ENCODE assay signal across 14 mouse cellular contexts in genomic region chr17:84492255-84492880, GRCm38 (mm10). TPM values are rescaled to one million over a fixed set of nuclear protein-coding genes. Genes with fewer than 3 reads are reported as not detected.
DNase-seq lines count a peak whose midpoint lies in the region; ATAC-seq lines count a peak whose summit lies in the region.
"Had no signal": no experiment of that assay in that cellular context is flagged by ENCODE, and none has a peak within 500 bp of the region (broad histone marks: within the 10 kb centered on the region; RNA-seq: fewer than 3 reads in every experiment).

No protein-coding gene starts in this region.

- peak; percentile 59 to 72 for DNase-seq in cerebellum, postnatal 14 days
- no peak for DNase-seq in hindbrain, embryonic 10.5 days (ENCODE audit: low spot score)
- peak; percentile 38 to 52 for DNase-seq in right cerebral cortex, postnatal 10 days (ENCODE audit: low spot score in 2 of 2)
- DNase-seq in right cerebral cortex, adult 2 months (ENCODE audit: low spot score in 2 of 2): no peak
- peak; percentile 42 for DNase-seq in neural tube, embryonic 11.5 days (ENCODE audit: low spot score)
- DNase-seq: heart, postnatal 36 days; kidney, adult 18-20 months; kidney, postnatal 4 days; thymus, postnatal 25 days had no signal

- H3K4me1 ChIP-seq in hindbrain, embryonic 16.5 days (ENCODE audit: control insufficient read depth, insufficient read depth, low read depth, low read length): no peaks in the 10 kb centered on the region
- peaks cover 6% of the 10 kb centered on the region; the same call in 1 of the 2 replicates for H3K4me1 ChIP-seq in hindbrain, embryonic 10.5 days (replicated peaks)
- H3K4me1 ChIP-seq in neural tube, embryonic 11.5 days (ENCODE audit: control insufficient read depth, insufficient read depth, low read length): no peaks in the 10 kb centered on the region
- H3K4me1 ChIP-seq in kidney, embryonic 14.5 days (ENCODE audit: control insufficient read depth, insufficient read depth, low read length): no peaks in the 10 kb centered on the region
- H3K4me1 ChIP-seq: liver, embryonic 15.5 days; neural tube, embryonic 13.5 days had no signal

- H3K27ac ChIP-seq in hindbrain, embryonic 16.5 days (ENCODE audit: low read depth, low read length): no peak overlapping the region
- no peak overlapping the region for H3K27ac ChIP-seq in hindbrain, embryonic 10.5 days
- H3K27ac ChIP-seq in neural tube, embryonic 11.5 days (ENCODE audit: low read depth, low read length): no peak overlapping the region
- H3K27ac ChIP-seq in kidney, embryonic 14.5 days (ENCODE audit: low read depth, low read length): no peak overlapping the region
- H3K27ac ChIP-seq: liver, embryonic 15.5 days; neural tube, embryonic 13.5 days had no signal

- 0 out of 2 replicates have a peak, but pooled peaks cover 2% of the 10 kb centered on the region for H3K9me3 ChIP-seq in hindbrain, embryonic 16.5 days (ENCODE audit: control insufficient read depth, low read length)
- no peaks in the 10 kb centered on the region for H3K9me3 ChIP-seq in hindbrain, embryonic 10.5 days
- H3K9me3 ChIP-seq in neural tube, embryonic 11.5 days (ENCODE audit: control insufficient read depth, low read length): no peaks in the 10 kb centered on the region
- no peaks in the 10 kb centered on the region for H3K9me3 ChIP-seq in kidney, embryonic 14.5 days (ENCODE audit: control insufficient read depth, low read length)
- H3K9me3 ChIP-seq: liver, embryonic 15.5 days; neural tube, embryonic 13.5 days had no signal

- no peak overlapping the region for H3K9ac ChIP-seq in hindbrain, embryonic 16.5 days (ENCODE audit: low read depth, low read length)
- no peak overlapping the region for H3K9ac ChIP-seq in neural tube, embryonic 11.5 days (ENCODE audit: low read length)
- H3K9ac ChIP-seq in kidney, embryonic 14.5 days (ENCODE audit: low read depth, low read length): no peak overlapping the region
- H3K9ac ChIP-seq: liver, embryonic 15.5 days; neural tube, embryonic 13.5 days had no signal

- H3K4me2 ChIP-seq in hindbrain, embryonic 16.5 days (ENCODE audit: low read length): no peak overlapping the region
- H3K4me2 ChIP-seq in neural tube, embryonic 11.5 days (ENCODE audit: low read depth): no peak overlapping the region
- H3K4me2 ChIP-seq in kidney, embryonic 14.5 days (replicated peaks; ENCODE audit: low read depth, low read length): no peak overlapping the region
- H3K4me2 ChIP-seq: liver, embryonic 15.5 days; neural tube, embryonic 13.5 days had no signal

- 27% methylated on average over 5 of the region's 5 CpGs for WGBS in hindbrain, embryonic 16.5 days
- WGBS in hindbrain, embryonic 10.5 days: 28% methylated on average over 5 of the region's 5 CpGs
- WGBS in neural tube, embryonic 11.5 days: 18% methylated on average over 5 of the region's 5 CpGs
- 55% methylated on average over 5 of the region's 5 CpGs for WGBS in kidney, embryonic 14.5 days

- no peaks in the 10 kb centered on the region for H3K36me3 ChIP-seq in hindbrain, embryonic 16.5 days (ENCODE audit: control insufficient read depth, insufficient read depth, low read length)
- no peaks in the 10 kb centered on the region for H3K36me3 ChIP-seq in hindbrain, embryonic 10.5 days
- no peaks in the 10 kb centered on the region for H3K36me3 ChIP-seq in neural tube, embryonic 11.5 days (ENCODE audit: control insufficient read depth, insufficient read depth, low read length)
- no peaks in the 10 kb centered on the region for H3K36me3 ChIP-seq in kidney, embryonic 14.5 days (ENCODE audit: control insufficient read depth, insufficient read depth, low read length)
- H3K36me3 ChIP-seq: liver, embryonic 15.5 days; neural tube, embryonic 13.5 days had no signal

- H3K27me3 ChIP-seq in hindbrain, embryonic 16.5 days (replicated peaks; ENCODE audit: control insufficient read depth, insufficient read depth, low read length): no peaks in the 10 kb centered on the region
- H3K27me3 ChIP-seq in hindbrain, embryonic 10.5 days (ENCODE audit: insufficient read depth, poor library complexity, severe bottlenecking): no peaks in the 10 kb centered on the region
- no peaks in the 10 kb centered on the region for H3K27me3 ChIP-seq in neural tube, embryonic 11.5 days (ENCODE audit: control insufficient read depth, insufficient read depth, low read length)
- no peaks in the 10 kb centered on the region for H3K27me3 ChIP-seq in kidney, embryonic 14.5 days (ENCODE audit: control insufficient read depth, insufficient read depth, low read length)
- H3K27me3 ChIP-seq: liver, embryonic 15.5 days; neural tube, embryonic 13.5 days had no signal

- no peak overlapping the region for H3K4me3 ChIP-seq in hindbrain, embryonic 16.5 days (ENCODE audit: low read length)
- no peak overlapping the region for H3K4me3 ChIP-seq in hindbrain, embryonic 10.5 days
- no peak overlapping the region for H3K4me3 ChIP-seq in neural tube, embryonic 11.5 days (ENCODE audit: low read depth, low read length)
- H3K4me3 ChIP-seq in kidney, embryonic 14.5 days (ENCODE audit: low read length): no peak overlapping the region
- H3K4me3 ChIP-seq: liver, embryonic 15.5 days; neural tube, embryonic 13.5 days had no signal

- ATAC-seq in cerebellum, adult (ENCODE audit: insufficient number of reproducible peaks, low FRiP score, low TSS enrichment): no peak
- ATAC-seq in hindbrain, embryonic 16.5 days: peak; percentile 56; the same call in 1 of the 2 replicates
- ATAC-seq in neural tube, embryonic 11.5 days (ENCODE audit: insufficient read depth, low FRiP score, low TSS enrichment): no peak
- ATAC-seq in kidney, embryonic 14.5 days (ENCODE audit: low FRiP score, low TSS enrichment): no peak

RNA-seq across cellular contexts. Expression of gene Plekhh2, which starts 19.3 kb away (rescaled TPM):
- 1.2 and 2.1 TPM in 2 replicates for polyA plus RNA-seq in hindbrain, embryonic 16.5 days (2015; fragmentation: Nextera tagmentation; extraction: Ambion mirVana)
- 3.1 and 3.2 TPM in 2 replicates for polyA plus RNA-seq in hindbrain, embryonic 10.5 days (2016; fragmentation: Nextera tagmentation; extraction: Ambion mirVana)
- polyA plus RNA-seq in neural tube, embryonic 11.5 days (2014; fragmentation: Nextera tagmentation; extraction: Ambion mirVana): 4.2 and 5.2 TPM in 2 replicates
- 10.3 and 13.9 TPM in 2 replicates for polyA plus RNA-seq in kidney, embryonic 14.5 days (2014; fragmentation: Nextera tagmentation; extraction: Ambion mirVana)

RNA-seq across cellular contexts. Expression of gene Thada, which starts 26.4 kb away (rescaled TPM):
- polyA plus RNA-seq in hindbrain, embryonic 16.5 days (2015; fragmentation: Nextera tagmentation; extraction: Ambion mirVana): 5.1 and 6.8 TPM in 2 replicates
- 10.6 and 11.2 TPM in 2 replicates for polyA plus RNA-seq in hindbrain, embryonic 10.5 days (2016; fragmentation: Nextera tagmentation; extraction: Ambion mirVana)
- 10.0 and 10.9 TPM in 2 replicates for polyA plus RNA-seq in neural tube, embryonic 11.5 days (2014; fragmentation: Nextera tagmentation; extraction: Ambion mirVana)
- 8.5 and 15.8 TPM in 2 replicates for polyA plus RNA-seq in kidney, embryonic 14.5 days (2014; fragmentation: Nextera tagmentation; extraction: Ambion mirVana)

Comparison
In these comparisons a context has a peak if more than half of its experiments do, and no peak if none do; other contexts are left out.
1. DNase-seq: peak in cerebellum, postnatal 14 days (2 of 2), right cerebral cortex, postnatal 10 days (2 of 2) and neural tube, embryonic 11.5 days (single experiment); none in hindbrain, embryonic 10.5 days (single experiment) and right cerebral cortex, adult 2 months (0 of 2).